10 mouse cellular contexts compared by ENCODE assay signal in genomic region chr2:51101187-51101586, GRCm38 (mm10). TPM values are rescaled to one million over a fixed set of nuclear protein-coding genes. Genes with fewer than 3 reads are reported as not detected.
A peak's percentile ranks its signal among the peaks of the same experiment; 100 is the strongest.
DNase-seq lines count a peak whose midpoint lies in the region; ATAC-seq and TF ChIP-seq lines count a peak whose summit lies in the region.
"Had no signal": no experiment of that assay in that cellular context is flagged by ENCODE, and none has a peak within 500 bp of the region (broad histone marks: within the 10 kb centered on the region; RNA-seq: fewer than 3 reads in every experiment).

No protein-coding gene starts in this region.

- no peak overlapping the region for H3K4me3 ChIP-seq in heart, adult 2 months
- no peak overlapping the region for H3K4me3 ChIP-seq in heart, embryonic 12.5 days
- no peak overlapping the region for H3K4me3 ChIP-seq in forebrain, embryonic 16.5 days (replicated peaks; ENCODE audit: low read length)
- H3K4me3 ChIP-seq: hindbrain, embryonic 13.5 days; liver, embryonic 15.5 days had no signal

- no peak for ATAC-seq in heart, embryonic 12.5 days (ENCODE audit: insufficient number of reproducible peaks, low FRiP score)
- ATAC-seq in forebrain, embryonic 16.5 days, result no peak

- WGBS in heart, adult 2 months, result 50% methylated on average over 4 of the region's 4 CpGs
- 38% methylated on average over 4 of the region's 4 CpGs for WGBS in heart, embryonic 12.5 days
- WGBS in forebrain, embryonic 16.5 days, result 56% methylated on average over 4 of the region's 4 CpGs

- no peak overlapping the region for H3K27ac ChIP-seq in heart, adult 2 months
- H3K27ac ChIP-seq in heart, embryonic 12.5 days (ENCODE audit: poor library complexity, severe bottlenecking), result no peak overlapping the region
- no peak overlapping the region for H3K27ac ChIP-seq in forebrain, embryonic 16.5 days (ENCODE audit: low read length)
- H3K27ac ChIP-seq: hindbrain, embryonic 13.5 days; liver, embryonic 15.5 days had no signal

- H3K36me3 ChIP-seq in heart, adult 2 months (ENCODE audit: control insufficient read depth, insufficient read depth, low read length), result no peaks in the 10 kb centered on the region
- no peaks in the 10 kb centered on the region for H3K36me3 ChIP-seq in heart, embryonic 12.5 days
- no peaks in the 10 kb centered on the region for H3K36me3 ChIP-seq in forebrain, embryonic 16.5 days (ENCODE audit: control insufficient read depth, insufficient read depth)
- H3K36me3 ChIP-seq: hindbrain, embryonic 13.5 days; liver, embryonic 15.5 days had no signal

- TF ChIP-seq CTCF in heart, adult 2 months (IDR thresholded peaks at IDR 0.05), result no peak

- no peak for TF ChIP-seq EP300 in heart, adult 2 months (IDR thresholded peaks at IDR 0.05; ENCODE audit: insufficient read depth, low read depth, low read length)

- DNase-seq in heart, adult 2 months, result peak; percentile 30
- peak; percentile 17 for DNase-seq in NIH3T3 (ENCODE audit: low read depth)
- peak; percentile 23 for DNase-seq in heart, adult 8-10 months (ENCODE audit: low spot score)
- DNase-seq in kidney, postnatal 4 days, result peak; percentile 26 to 48
- DNase-seq in yolk sac, embryonic 10.5 days (ENCODE audit: low spot score), result no peak
- no peak for DNase-seq in layer of hippocampus, adult 8-10 months (ENCODE audit: low spot score in 2 of 2)

- no peaks in the 10 kb centered on the region for H3K27me3 ChIP-seq in heart, adult 2 months (ENCODE audit: control insufficient read depth, insufficient read depth, low read length)
- no peaks in the 10 kb centered on the region for H3K27me3 ChIP-seq in heart, embryonic 12.5 days (replicated peaks)
- H3K27me3 ChIP-seq in forebrain, embryonic 16.5 days (replicated peaks; ENCODE audit: control insufficient read depth, insufficient read depth, low read length), result no peaks in the 10 kb centered on the region
- H3K27me3 ChIP-seq: hindbrain, embryonic 13.5 days; liver, embryonic 15.5 days had no signal

- no peaks in the 10 kb centered on the region for H3K9me3 ChIP-seq in heart, embryonic 12.5 days (replicated peaks)
- H3K9me3 ChIP-seq in forebrain, embryonic 16.5 days (ENCODE audit: control insufficient read depth, low read length), result no peaks in the 10 kb centered on the region
- H3K9me3 ChIP-seq: hindbrain, embryonic 13.5 days; liver, embryonic 15.5 days had no signal

- H3K4me2 ChIP-seq in heart, embryonic 12.5 days, result no peak overlapping the region
- no peak overlapping the region for H3K4me2 ChIP-seq in forebrain, embryonic 16.5 days (ENCODE audit: low read length)
- H3K4me2 ChIP-seq: hindbrain, embryonic 13.5 days; liver, embryonic 15.5 days had no signal

- TF ChIP-seq POLR2A in heart, adult 2 months (IDR thresholded peaks at IDR 0.05; ENCODE audit: insufficient read depth, low read depth, low read length), result no peak

- intact Hi-C loops in heart, adult 2 months (cut with DNase I), result no loop called here

- H3K9ac ChIP-seq in heart, adult 2 months (ENCODE audit: low read depth, low read length), result no peak overlapping the region
- no peak overlapping the region for H3K9ac ChIP-seq in heart, embryonic 12.5 days
- H3K9ac ChIP-seq in forebrain, embryonic 16.5 days (replicated peaks; ENCODE audit: low read depth, low read length), result no peak overlapping the region
- H3K9ac ChIP-seq: hindbrain, embryonic 13.5 days; liver, embryonic 15.5 days had no signal

- H3K4me1 ChIP-seq in heart, adult 2 months (ENCODE audit: control insufficient read depth, insufficient read depth, low read length), result no peaks in the 10 kb centered on the region; the same call in 1 of the 2 replicates
- H3K4me1 ChIP-seq in heart, embryonic 12.5 days (replicated peaks), result no peaks in the 10 kb centered on the region
- H3K4me1 ChIP-seq in forebrain, embryonic 16.5 days (replicated peaks; ENCODE audit: control insufficient read depth, insufficient read depth, low read length), result peaks cover 7% of the 10 kb centered on the region
- H3K4me1 ChIP-seq: liver, embryonic 15.5 days had no signal

- no peaks in the 10 kb centered on the region for H3K79me2 ChIP-seq in heart, adult 2 months (replicated peaks; ENCODE audit: control insufficient read depth, insufficient read depth, low read length)

RNA-seq across cellular contexts. Expression of gene Rnd3, which starts 47.7 kb away (rescaled TPM):
- 10 to 100 TPM; 14.3 to 15.8 TPM for total RNA-seq in heart, adult 2 months (2021)
- 2.6 and 7.0 TPM in 2 replicates for polyA plus RNA-seq in heart, adult 2 months (2012; rRNA removed)
- polyA plus RNA-seq in heart, embryonic 12.5 days (2016; fragmentation: Nextera tagmentation; extraction: Ambion mirVana), result 38.2 and 40.2 TPM in 2 replicates
- total RNA-seq in heart, adult 8-10 months (2022), result 10 to 100 TPM; 11.8 to 15.6 (median 15.0) TPM
- 10 to 100 TPM; 13.3 to 14.8 (median 13.9) TPM for total RNA-seq in layer of hippocampus, adult 8-10 months (2022)
- 118 and 132 TPM in 2 replicates for polyA plus RNA-seq in forebrain, embryonic 16.5 days (2015; fragmentation: Nextera tagmentation; extraction: Ambion mirVana)

Comparison
In these comparisons a context has a peak if more than half of its experiments do, and no peak if none do; other contexts are left out.
1. DNase-seq: peak in heart, adult 2 months (2 of 2), NIH3T3 (single experiment), heart, adult 8-10 months (single experiment) and kidney, postnatal 4 days (2 of 2); none in yolk sac, embryonic 10.5 days (single experiment) and layer of hippocampus, adult 8-10 months (0 of 2).